Mouse (Mus musculus) naive thymus-derived CD4-positive, alpha-beta T cell, adult 2 months (primary cell): ENCODE results near the gene Rapsn.
A peak's percentile ranks its signal among the peaks of the same experiment; 100 is the strongest.

ENCODE experiments used
- DNase-seq: peaks from one replicate; pipeline ENCODE4 v3.0.0-alpha.2; 2011; ENCODE audit warnings: low read depth

Gene Rapsn

DNA sequence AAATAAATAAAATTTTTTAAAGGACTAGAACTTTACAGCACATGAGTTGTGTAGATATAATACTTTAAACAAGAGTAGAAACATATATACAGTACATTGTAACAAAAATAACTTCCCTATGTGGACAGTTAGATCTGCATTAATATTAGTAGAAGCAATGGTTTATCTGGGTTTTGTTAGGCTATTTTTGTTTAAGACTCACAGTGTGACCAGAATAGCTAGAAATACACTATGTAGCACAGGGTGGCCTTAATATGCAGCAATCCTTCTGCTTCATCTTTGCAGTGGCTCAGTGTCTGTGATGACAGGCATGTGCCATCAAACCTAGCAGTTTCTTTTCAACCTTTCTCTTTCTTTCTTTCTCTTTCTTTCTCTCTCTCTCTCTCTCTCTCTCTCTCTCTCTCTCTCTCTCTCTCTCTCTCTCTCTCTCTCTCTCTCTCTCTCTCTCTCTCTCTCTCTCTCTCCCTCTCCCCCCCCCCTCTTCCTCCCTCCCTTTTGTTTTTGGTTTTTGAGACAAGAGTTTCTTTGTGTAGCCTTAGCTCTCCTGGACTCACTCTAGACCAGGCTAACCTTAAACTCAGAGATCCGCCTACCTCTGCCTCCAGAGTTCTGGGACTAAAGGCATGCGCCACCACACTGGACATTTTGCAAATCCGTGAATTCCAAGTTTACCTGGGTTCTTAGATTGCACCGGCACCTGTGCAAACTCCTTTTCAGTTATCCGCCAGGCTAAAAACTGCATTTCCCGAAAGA is 17.9 kb downstream of the Rapsn start:
- peak; percentile 48 for DNase-seq

DNA sequence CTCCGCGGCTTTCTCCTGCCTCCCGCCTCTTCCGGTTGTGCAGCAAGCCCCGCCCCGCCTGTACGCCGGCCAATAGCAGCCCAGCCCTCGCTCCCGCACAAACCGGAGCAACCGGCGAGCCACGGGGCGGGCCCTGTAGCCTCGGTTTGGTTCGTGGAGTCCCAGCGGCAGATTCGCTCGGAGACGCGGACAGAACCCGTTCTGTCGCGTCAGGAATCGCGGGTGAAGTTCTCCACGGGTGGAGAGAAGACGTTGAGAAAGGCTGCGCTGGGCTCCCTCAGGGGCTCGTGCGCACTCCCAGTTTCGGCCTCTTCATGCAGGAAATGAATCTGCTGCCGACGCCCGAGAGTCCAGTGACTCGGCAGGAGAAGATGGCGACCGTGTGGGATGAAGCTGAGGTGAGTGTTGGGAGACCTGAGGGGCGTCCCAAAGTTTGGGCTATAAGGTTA is 18.5 kb downstream of the Rapsn start, which contains the start of gene Psmc3:
Psmc3 (plus strand) TSS at position 76 of the 449 bp plus-strand sequence.
- peak; percentile 93 for DNase-seq

DNA sequence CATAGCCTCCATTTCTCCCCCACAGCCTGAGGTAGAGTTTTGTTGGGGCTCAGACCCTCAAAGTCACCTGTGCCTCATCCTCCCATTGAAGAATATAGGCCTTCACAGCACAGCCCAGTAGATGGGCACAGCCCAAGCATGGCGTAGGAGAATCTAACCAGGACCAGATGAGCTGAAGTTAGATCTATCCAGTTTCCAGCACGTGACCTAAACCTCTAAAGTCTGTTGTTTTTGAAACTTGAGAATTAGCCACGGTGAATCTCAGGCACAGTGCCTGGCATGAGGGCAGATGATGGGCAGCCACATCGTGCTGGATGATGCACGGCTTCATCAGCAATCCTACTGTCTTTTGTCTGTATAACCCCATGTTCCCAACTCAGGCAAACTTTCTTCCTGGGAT is 23.0 kb downstream of the Rapsn start:
- DNase-seq: no peak

DNA sequence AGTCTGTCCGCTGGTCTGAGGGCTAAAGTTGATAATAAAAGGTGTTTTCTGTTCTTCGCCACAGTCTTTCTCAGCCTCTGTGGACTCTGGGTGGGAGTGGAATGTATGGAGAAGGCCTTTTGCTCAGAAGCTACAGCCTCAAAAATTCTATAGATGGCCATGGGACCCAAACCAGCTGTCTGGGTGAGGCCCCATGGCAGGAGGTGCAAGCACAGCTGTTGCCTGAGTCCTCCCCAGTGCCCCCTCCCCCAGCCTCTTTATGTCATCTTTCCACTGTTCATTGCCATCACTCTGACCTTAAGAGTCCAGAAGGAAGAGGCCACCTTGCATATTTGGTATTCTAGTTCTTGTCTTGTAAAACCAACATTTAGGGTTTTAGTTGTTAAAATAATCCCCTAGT is 24.0 kb downstream of the Rapsn start:
- no peak for DNase-seq

DNA sequence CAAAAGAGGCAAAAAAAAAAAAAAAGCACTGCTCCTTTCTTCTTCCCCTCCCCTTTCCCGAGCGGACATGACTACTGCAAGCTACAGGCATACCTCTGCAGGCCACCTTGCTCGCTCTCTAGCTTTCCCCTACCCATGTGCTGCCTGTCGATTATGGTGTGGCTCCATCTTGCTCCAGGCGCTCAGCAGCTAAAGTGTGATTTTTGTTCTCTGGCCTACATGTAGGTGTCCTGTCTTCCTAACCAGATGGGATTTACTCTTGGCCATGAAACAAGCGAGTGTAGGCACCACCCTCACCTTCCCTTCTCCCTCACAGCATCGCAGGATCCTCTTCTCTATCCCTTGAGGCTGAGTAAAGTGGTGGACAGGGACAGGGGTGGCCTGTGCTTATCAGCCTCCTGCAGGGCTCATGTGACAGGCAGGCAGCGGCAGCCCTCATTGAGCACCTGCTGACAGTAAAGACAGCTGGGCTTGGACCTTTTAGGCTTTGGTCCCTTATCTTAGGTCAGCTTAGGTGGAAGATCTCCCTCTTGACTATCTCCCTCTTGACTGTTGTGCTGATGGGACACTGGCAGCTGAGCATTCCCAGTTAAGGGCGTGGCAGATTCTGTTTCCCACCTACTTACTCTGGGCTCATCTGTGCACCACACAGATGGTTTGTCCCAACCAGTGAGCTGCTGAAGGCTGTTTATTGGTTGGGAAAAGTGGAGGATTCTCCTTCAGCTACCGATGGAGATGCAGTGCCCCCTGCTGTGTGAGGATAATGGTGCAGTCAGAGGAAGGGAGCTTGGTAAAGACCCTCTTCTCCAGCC is 25.3 kb downstream of the Rapsn start:
- no peak for DNase-seq

GRCm38 (mm10) chr2:91061849-91062481 is 26.5 kb downstream of the Rapsn start:
- no peak for DNase-seq

GRCm38 (mm10) chr2:91062779-91063606 is 27.6 kb downstream of the Rapsn start:
- no peak for DNase-seq

- no peak for DNase-seq
Measured at GRCm38 (mm10) chr2:91064211-91064610, 28.8 kb downstream of the Rapsn start.

- DNase-seq: peak; percentile 69
Measured at GRCm38 (mm10) chr2:91065544-91065943, 30.1 kb downstream of the Rapsn start.

DNA sequence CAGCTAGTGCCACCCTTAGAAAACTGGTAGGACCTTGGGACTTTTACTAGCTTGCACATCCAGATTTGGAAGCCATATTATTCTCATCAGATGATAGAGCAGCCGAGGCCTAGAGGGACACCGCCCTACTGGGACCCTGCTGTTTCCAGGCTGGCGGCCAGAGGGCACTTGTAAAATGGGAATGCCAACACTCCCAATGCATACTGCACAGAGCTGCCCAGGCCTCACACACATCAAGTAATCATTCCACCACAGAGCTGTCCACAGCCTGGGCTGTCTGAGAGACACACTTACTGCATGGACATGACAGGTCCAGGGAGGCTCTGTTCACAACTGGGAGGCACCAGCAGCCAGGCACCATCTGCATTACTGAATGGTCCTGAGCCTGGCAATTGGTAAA is 31.0 kb downstream of the Rapsn start:
- no peak for DNase-seq

- no peak for DNase-seq
Measured at GRCm38 (mm10) chr2:91068162-91068871, 32.9 kb downstream of the Rapsn start.

- DNase-seq: no peak
Measured at GRCm38 (mm10) chr2:91068872-91069165, 33.4 kb downstream of the Rapsn start.

DNA sequence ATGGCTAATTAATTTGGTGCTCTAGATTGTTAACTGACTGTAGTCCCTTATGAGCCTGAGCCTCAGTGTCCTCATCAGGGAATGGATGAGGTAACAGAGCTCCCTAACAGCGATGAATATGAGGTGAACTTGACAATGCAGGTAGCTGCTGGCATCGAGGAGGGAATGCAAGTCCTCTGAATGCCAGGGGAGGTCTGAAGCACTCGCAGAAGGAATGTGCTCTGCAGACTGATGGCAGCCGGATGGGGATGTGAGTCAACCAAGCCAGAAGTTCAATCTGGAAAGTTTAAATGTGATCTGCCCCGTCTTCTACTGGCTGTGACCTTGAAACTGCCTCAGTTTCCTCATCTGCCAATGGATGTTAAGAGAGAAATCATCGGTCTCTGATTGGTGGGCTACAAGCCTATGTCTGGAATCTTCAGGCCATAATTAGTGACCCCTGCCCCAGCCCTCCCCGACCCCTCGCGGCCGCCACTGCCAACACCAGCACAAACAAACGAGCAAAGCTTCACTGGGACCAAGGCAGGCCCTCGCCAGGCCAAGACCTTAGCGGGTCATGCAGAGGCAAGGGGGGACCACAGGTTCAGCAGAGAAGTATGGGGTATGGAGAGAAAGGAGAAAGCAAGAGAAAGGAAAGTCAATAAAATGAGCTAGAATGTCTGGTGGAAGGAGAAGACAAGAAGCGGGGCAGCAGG is 34.0 kb downstream of the Rapsn start:
- peak; percentile 42 for DNase-seq

- DNase-seq: peak; percentile 96
Measured at GRCm38 (mm10) chr2:91070076-91070800, 34.8 kb downstream of the Rapsn start, which contains the start of gene Slc39a13. Slc39a13 (minus strand) TSS chr2:91070417.

DNA sequence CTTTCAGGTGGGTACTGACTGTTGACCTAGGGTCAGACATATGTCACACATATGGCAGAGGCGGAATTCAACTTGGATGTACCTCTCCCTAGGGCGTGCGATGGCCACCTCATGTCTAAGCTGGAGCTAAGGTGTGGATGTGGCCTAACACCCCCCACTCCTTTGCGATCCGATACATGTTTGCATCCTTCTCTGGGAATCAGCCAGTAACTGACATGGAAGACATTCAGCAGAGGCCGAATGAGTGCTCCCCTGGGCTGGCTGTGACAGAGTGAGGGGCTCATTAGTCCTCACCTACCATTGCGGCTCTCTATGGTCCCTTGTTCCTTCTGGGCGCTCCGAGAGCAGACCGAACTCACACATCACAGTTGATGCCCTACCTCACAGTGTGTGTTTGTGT is 35.6 kb downstream of the Rapsn start:
- no peak for DNase-seq

DNA sequence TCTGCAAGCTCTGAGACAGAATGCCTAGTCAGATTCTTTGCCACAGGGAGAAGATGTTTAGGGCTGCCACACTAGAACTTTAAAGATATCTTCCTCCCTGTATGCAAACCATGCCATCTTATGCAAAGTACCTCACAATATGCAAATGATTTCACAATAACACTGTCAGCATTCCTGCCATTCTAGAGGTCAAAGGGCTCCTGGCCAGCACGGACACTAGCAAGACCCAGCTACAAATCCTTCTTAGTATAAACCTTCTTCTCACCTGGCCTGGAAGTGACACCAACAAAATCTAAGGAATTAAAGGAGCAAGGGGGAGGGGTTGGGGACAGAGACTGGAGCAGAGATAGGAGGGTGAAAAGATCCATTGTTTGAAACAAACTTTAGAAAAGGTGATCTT is 36.7 kb downstream of the Rapsn start:
- DNase-seq: no peak

DNA sequence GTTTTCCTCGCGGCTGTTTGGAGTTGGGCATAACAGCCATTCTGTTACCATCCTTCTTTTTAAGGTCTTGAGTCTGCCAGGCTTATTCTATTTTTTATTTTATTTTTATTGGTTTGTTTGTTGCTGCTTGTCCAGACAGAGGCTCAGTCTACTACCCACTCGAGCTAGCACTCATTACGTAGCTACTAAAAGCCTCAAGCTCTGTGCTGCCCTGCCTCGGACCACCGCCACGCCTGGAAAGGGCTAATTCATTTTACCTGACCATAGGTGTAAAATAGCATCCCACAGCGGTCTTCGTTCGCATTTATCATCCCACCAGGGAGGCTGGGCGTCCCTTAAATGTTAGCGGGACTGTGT is 42.5 kb downstream of the Rapsn start:
- no peak for DNase-seq

DNA sequence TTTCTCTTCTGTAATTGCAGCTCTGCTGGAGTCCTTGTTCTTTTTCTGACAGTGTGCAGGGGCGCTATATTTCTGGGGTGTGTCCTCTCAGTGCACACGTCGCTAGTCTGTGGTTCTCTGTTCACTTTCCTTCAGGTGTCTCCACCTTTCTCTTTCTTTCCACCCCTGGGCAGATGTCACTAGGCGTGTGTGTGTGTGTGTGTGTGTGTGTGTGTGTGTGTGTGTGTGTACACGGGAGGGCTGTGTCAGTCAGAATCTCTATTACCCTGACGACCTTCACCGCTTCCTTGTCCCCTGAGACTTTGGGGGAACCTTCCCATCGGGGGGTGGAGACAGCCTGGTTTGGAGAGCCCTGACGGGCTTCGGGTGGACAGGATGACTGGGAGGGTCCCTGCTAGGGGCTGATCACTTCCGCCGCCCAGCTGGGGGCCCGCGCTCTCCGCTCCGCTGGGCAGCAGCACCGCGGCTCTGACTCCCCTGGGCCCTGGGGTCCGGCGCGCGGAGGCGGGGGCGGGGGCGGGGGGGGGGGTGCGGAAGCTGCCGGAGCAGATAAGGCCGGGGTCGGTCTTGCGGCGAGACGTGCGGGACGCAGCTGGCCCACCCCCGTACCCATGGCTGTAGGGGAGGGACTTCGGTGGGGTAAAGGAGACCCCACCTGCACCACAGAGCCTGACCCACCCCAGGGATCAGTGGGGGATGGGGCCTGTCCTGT is 43.0 kb downstream of the Rapsn start:
- peak; percentile 70 for DNase-seq

- DNase-seq: no peak
Measured at GRCm38 (mm10) chr2:91079026-91079384, 43.6 kb downstream of the Rapsn start.
